Mouse (Mus musculus) inflammation-experienced regulatory T-cells, adult 6 months (primary cell): ENCODE measurements at regions not wholly inside any gene's neighbourhood (a gene's known extent, or its start where the extent isn't known, plus 50 kb on each side); places are given as distances from the start of the nearest gene placed in this dataset.

ENCODE experiments used
- ATAC-seq: one replicate; pipeline ENCODE4 v1.8.0; 2017

DNA sequence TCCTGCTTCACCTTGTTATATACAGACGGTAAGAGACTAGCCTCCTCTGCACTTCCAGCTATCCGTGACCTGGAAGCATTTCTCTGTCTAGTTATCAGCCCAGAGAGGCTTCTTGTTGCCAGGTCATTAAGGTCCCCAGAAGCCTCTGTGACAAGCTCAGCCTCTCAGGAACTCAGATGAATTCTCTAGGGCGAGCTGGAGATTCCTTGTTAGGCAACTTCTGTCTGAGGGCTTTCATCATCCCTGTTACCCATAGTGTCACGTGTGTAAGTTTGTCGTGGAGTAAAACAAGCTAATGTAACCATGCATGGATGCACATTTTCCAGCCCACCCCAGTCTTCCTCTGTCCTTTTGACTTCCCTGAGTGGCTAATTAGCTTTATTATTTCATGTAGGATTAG lies 126.3 kb upstream of the Ednra start:
- ATAC-seq, result no peak

DNA sequence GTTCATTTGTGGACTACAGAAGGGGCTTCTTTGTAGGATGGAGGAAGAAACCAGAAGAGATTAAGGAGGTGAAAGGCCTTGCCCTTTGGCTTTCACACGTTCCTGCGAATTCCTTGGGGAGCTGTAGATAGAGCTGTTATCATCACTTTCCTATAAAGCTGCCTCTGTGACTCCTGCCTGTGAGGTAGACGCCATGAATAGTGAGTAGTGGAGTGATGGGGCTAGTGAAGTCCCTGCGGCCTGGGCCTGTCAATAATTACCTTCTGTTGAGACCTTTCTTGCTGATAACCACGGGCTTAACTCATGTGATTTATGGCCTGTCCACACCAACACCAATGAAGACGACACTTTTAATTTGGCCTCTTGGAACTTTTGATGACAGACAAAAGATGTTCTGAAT lies 146.0 kb upstream of the Ednra start:
- no peak for ATAC-seq

DNA sequence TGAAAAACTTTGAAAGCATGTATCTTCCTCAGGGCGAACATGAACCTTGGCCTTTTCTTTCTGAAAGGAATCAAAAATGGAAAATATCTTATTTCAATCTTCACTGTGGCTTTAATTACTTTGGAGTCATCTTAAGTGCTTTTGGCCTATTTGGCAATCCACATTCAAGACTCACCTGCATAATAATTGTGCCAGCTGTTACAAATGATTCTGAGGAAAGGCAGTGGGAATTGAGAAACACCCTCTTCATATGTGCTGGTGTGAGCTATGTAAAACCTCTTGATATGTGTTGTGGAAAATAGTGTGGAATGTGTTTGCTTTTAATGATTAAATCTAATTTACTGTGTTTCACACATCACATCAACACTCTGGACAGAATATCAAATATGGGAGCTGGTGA lies 148.5 kb upstream of the Ednra start:
- no peak for ATAC-seq

DNA sequence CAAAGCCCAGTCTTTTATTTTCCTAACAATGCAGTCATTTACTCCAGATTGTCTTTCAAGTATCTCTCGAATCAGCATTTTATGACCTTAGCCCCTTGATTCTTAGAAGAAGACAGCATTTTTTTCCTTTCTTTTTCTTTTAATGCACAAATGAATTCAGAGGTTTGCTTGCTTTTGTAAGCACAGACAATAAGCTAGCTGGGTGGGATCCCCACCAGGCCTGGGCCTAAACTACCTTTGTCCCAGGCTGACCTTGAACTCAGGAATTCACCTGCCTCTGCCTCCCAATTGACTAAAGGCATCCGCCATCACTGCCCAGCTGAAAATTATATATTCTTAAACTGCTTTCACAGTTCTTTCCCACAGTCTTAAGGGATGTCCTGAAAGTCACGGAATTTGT lies 195.5 kb upstream of the Ednra start:
- ATAC-seq, result no peak

DNA sequence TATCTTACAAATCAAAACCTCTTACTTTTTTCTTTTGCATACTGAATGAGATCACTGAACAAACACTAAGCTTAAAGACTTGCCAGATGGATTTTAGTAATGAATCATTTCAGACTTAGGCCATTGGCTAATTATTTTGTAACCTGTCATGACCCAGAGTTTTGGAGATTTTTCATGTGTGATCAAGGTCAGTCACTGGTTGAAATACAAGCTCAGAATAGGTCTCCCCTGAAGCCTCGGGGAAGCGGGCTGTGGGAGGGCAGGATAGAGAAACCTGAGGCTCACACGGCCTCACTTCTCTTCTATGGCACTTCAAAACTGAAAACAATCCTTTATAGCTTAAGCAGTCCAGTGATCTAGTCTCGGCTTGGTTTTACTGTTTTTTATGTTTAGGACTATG lies 197.6 kb upstream of the Ednra start:
- ATAC-seq, result no peak

DNA sequence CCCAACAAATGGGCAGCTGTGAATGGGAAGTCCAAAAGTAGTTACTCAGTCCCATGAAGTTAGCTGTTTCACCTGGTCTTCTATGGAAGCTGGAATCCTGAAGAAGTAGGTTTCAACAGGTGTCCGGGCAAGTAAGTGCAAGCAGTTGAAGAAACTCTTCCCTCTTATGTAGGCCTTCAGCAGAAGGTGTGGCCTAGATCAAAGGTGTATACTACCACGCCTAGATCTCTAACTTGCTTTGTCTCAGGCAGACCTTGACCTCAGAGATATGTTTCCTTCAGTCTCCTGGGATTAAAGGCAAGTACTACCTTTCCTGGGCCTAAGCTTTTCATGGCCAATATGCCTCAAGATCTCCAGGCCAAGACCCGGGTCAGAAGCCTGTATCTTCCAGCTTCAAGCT lies 223.4 kb upstream of the Ednra start:
- ATAC-seq, result no peak

DNA sequence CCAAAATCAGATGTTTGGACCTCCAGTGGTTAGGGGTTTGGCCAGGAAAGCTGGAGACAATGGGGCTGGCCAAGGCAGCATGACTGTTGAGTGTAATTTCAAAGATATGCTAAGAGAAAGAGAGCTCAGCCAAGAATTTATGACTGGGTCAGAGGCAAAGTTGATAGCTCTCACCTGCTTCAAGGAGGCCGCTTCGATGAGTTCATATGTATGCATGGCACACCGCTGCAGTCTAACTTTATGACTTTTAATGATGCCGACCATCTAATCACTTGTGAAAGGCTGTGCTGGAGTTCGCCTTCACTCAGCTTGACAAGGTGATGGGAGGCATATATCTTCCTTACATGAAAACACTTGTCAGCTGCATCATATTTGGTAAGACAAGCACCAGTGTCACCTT lies 225.4 kb upstream of the Ednra start:
- no peak for ATAC-seq

DNA sequence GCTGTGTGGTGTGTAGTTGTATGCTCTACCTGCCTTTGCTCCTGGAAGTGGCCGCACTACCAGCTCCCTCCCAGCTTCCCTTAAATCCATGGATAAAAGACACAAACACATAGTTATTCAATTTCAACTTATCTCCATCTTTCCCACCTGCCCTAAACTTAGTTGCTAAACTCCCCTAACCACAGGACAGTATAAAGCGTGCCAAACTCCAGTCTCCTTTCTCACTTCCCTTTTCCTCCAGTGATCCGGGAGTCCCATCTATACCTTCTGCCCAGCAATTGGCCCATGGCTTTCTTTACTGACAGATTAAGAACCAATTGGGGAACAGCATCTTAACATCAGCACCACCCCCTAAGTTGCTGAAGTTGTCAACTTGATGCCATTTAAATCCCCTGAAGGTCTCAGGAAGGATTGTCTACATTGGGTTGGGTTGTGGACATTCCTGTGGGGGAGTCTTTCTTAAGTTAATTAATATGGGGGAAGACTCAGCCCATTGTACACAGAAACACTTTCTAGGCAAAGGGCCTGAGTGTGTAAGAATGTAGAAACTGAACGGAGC lies 234.6 kb upstream of the Ednra start:
- no peak for ATAC-seq

DNA sequence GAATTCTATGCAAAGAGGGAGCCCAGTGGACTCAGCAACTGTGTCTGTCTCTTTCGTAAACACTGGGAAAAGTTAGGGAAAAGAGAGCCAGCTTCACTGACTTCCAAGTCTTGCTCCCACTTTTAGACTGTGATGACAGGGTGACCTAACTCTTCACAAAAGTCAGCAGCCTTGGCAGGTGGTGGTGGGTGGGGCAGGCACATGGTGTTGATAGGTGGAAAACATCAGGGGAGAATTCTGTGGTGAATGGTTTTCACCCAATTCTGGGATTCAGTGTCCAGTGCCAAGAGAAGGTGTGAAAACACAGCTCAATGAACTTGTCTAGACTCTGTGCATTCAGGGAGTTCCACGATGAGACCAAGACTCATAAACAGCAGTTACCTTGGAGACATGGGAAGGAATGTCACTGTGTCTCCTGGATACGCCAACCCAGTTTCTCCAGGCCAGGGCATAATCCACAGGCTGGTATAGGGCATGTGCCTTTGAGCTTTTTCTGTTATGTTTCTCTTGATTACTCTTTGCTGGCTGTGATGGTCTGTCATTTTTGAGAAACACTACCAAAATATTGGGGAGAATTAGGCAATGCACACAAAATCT lies 238.9 kb upstream of the Ednra start:
- no peak for ATAC-seq

DNA sequence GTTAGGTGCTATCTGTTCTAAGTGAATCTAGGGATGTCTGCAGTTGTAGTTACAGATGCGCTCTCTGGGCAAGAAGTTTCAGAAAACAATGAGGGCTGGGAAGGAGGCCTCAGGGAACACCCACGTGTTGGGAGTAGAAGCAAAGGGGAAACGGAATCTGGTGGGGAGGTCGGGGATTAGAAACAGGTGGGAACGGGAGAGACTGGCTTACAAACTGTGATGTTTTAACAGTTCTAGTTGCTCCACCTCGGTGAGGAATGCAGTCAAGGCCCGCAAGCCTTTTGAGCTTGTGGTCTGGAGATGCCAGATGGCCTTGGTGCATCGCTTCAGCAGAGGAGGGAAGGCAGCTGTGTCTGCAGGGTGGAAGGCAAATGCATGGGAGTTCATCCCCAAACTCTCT lies 242.7 kb upstream of the Ttc29 start:
- ATAC-seq, result no peak

DNA sequence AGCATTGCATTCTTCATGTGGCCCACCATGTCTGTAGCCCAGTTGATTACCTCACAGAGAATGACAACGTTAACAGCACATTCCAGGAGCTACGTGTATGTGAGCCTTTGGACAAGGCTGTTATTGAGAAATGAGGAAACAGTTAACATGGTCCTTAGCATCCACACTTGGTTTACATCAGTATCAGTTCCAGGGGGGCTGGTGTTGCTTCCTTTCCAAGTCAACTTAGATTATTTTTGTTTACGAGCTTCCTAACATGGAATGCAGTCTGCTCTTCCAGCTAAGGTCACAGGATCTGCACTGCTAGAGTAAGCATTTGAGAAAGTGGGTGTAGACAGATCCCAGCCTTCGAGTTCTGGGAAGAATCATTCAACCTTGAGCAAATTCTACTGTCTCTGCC lies 239.4 kb upstream of the Ttc29 start:
- ATAC-seq, result no peak

DNA sequence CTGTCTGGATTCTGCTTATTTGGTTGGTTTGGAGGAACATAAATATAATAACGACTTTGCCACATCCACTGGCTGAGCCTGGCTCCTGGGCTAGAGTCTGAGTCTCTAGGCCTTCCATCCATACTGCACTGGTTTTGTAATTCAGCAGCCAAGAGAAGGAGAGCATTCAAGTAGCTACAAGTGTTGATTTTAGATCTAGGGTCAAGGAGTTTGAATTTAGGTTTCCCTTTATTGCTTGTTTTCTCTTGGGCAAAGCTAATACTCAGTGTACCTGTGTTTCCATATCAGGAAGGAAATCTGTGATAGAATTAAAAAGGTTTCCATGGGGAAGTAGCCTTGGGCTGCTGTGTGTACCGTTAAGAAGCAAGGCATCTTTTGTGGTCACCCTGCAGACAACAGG lies 234.0 kb upstream of the Ttc29 start:
- ATAC-seq, result no peak

DNA sequence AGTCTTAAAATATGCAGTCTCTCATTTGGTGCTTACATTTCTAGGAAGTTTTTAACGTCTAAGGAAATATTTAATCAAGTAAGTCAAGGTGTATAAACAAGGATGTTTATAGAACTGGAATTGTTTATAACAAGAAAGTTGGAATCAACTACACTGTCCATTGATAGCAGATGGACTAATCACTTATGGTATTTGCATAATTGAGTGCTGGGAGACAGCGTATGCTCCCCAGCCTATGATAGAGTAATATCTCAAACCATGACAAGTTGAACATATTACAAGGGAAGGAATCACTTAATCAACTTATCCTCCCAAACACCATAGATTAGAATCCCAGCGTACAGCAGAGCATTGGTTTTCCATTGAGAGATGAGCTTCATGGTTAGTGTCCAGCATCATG lies 232.4 kb upstream of the Ttc29 start:
- no peak for ATAC-seq

DNA sequence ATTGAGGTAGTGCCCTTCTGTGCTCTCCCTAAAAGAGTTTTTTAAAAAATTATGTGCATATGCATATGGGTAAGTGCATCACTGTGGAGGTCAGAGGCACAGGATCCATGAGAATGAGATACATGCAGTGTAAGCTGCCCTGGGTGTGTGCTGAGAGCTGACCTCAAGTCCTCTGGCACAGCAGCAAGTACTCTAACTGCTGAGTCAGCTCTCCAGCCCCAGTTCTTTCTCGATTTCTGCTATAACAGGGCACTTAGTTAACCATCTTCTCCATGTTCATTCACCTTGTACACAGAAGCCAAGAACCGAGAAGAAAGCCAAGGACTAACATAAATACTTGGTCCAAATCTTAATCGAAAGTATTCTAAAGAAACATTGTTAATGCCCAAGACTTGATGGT lies 231.1 kb upstream of the Ttc29 start:
- ATAC-seq, result no peak

DNA sequence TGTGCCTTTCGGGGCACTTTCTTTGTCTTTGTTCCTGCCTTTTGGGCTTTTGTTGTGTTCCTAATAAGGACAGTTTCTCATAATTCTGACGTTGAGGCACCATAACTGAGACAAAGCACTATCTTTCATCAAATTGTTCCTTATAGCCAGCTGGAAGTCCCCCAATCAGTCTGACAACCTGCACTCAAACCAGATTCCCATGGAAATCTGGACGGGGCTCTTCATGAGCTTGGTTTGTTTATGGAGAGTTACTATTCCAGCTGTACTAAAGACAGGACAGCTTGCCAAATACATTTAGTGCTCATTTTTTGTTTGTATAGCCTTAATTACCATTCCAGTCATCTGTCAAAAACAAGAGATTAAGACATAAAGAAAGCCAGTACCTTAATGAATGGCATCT lies 229.6 kb upstream of the Ttc29 start:
- ATAC-seq, result no peak

DNA sequence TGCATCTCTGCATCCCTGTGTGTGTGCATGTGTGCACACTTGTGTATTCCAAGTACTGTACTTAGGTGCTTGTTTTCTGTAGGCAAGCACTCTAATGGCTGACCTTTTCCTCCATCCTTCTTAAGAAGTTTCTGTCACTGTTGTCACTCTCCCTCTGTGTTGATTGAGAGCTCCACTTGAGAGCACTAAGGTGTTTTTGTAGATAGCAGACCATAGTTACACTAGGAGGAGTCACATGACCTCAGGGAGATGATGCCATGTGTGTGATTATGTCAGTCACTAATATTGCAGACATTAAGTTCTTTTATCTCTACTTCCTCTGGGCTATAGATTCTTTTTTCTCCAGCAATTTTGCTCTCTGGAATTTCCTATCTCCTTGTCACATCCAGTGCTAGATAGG lies 225.9 kb upstream of the Ttc29 start:
- ATAC-seq, result no peak

DNA sequence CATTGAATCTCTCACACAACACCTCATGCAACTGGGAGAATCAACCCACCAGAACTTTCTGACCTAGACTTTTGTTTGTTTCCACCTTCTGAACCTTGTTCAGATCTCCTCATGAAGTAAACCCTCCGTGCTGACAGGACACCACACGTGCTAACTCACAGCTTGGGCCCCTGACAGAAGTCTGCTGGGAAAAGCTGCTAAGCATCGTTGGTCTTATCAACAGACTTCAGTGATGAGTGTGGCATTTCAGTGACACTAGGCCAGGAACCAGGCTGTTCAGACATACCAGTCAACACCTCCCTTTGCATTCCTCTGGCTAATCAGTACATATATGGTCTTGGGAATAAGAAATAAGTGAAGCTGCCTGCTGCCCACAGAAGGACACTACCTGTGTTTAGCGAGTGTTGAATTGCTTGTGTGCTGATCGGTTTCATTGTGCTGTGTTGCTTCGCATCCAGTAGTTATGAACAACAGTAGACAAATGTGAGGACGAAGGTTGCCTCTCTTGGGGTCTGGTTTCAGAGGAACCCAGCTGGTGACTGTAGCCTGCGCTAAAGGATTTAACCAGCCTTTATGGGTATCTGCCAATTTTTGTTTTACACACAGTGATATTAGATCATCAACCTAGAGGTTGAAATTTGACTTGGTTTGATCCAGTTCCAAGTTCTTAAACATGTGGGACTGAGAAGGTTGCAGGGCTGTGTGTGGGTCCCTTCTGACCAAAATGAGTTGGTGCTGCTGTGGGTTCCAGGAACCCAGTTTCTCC lies 224.6 kb upstream of the Ttc29 start:
- ATAC-seq, result no peak

DNA sequence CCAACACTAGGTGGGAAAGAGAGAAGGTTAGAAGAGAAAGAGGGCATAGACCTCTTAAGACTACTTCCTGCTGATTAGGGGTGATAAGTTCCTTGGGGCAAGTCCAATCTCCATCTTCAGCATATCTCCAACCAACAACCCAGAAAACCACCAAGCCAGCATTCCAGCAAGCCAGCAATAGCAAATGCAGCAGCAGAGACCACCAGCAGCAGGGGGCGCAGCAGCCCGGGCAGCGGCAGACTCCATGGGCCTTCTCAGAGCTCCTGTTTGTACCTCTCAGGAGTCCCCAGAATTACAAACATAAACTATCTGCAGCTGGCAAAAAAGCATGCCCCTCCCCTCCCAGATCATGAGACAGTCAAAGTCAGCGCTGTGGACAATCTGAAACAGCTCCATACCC lies 222.0 kb upstream of the Ttc29 start:
- ATAC-seq, result no peak

DNA sequence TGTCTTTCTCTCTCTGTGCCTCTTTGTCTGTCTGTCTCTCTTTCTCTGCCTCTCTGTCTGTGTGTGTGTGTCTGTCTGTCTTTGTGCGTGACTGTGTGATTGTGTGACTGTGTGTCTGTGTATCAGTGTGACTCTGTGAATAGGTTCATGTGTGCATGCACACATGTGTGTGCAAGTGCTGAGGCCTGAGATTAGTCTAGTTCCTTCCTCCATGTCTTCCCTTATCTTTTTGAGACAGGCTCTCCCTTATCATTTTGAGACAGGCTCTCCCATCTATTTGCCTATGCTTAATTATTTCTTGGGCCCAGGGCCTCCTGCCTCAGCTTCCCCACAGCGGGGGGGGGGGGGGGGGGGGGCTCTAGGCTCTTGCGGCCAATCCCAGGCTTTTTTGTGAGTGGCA lies 212.8 kb upstream of the Ttc29 start:
- ATAC-seq, result no peak

DNA sequence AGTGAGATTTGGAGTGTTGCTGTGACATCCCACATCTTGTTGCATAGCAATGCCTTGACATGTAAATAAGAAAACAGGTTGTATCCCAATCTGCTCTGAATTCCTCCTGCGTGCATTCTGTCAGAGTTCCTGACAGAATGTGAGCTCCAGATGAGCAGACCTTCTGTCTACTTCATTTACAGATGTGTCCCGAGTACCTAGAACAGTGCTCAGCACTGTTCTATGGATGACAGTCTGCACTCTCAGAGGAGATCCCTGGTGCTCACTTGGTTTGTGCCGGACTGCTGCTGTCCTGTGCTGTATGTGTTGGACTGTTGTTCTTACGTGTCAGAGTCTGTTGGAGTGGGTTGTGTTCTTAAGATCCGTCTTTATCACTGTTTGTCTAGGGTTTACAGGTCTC lies 211.4 kb upstream of the Ttc29 start:
- no peak for ATAC-seq

DNA sequence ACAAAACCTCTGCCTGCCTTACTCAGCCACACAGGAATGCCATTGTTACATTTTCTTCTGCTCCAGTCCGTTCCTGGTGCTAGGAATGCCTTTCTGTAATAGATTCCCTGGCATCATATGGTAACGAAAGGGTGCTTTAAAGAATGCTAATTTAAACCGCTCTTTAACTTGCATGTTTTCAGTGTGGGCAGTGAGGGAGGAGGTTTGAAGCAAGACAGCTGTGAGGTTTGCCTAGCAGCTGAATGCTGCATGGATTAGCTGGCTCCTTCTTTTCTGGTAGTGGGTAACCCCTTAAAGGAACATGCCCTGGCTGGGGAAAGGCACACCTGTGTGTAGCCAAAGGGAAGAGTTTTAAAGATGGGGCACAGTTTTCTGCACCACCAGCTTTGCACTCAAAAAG lies 211.0 kb upstream of the Ttc29 start:
- ATAC-seq, result no peak

DNA sequence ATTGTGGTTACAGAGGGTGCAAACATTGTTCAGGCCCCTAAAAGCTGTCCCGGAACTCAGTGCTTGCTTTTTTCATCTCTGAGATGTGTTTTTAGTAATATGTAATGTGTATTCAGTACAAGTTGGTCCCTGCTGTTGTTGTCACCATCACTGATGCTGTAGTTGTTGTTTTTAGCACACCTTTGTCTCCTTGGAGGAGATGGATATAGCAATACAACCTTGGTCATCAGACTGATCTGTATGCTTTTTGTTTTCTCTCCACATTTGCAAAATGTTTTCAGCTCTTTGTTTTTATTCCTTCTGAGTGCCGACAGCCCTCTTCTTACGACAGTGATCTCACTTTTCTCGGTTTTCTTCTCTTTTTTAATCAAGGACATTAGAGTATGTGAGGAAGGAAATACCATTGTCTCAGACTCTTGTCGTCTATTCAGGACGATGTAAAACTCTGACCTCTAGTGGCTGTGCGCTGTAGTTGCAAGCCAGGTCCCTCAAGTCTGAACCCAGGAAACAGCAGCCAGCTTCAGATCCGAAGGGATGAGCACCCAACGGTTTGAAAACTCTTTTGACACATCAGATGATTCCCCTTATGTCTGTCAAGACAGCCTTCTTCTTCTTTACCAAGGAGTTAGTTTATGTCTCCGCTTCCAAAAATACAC lies 209.1 kb upstream of the Ttc29 start:
- peak; percentile 64 for ATAC-seq

DNA sequence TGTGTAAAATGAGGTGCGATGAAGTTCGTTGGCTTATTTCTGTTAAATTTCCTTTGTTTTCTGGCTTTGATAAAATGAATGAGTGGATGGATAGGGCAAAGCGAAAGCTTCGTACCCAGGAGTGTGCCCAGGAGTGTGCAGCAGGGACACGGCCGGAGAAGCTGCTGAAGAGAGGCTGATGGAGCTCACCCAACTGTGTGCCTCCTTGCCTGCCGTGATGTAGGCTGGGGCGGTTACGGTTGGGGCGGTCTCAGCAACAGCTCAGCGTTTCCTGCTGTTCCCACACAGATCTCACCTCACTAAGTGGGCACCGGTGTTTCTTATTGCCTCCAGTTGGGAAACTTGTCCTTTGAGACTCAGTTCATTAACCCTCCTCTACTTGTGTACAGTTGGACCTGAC lies 208.2 kb upstream of the Ttc29 start:
- ATAC-seq, result no peak

DNA sequence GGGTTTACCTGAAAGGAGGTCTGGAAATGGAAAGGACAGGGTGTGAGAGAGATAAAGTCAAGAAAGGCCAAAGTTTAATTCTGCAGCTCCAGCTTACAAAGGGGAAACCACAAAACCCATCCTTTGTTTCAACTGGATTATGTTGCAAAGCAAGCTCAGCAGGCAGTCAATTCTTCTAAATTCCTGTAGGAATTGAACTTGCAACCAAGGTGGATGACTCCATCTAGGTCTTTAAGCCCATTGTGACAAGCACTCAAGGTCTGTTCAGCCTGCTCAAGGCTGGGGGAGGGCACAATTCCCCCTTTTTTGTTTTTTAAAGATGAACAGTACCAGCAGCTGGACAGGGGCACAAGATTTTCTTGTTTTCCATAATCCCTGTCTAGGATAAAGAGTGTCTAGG lies 200.0 kb upstream of the Ttc29 start:
- ATAC-seq, result no peak
